Mouse (Mus musculus) fat pad, adult 2 months (tissue): ENCODE data around the gene Olfr1272.
"Not testable (repeated sequence)": the region's sequence is repeated elsewhere in the genome, so short reads cannot be mapped to it uniquely, and the experiment has no call there.

ENCODE experiments used
- DNase-seq: peaks from one replicate; pipeline ENCODE4 v3.0.0-alpha.2; 2011; ENCODE audit warnings: low read depth, low spot score; ENCODE audit errors: extremely low read depth

Gene Olfr1272

GRCm38 (mm10) chr2:90292741-90293140 lies at the start of gene Olfr1272:
TSS of gene Olfr1272 (minus strand) at chr2:90292841.
- no peak for DNase-seq

- not testable (repeated sequence) for DNase-seq
Measured at GRCm38 (mm10) chr2:90321900-90322299, 29.3 kb upstream of the Olfr1272 start, which contains the start of gene Gm13769. TSS of gene Gm13769 (plus strand) at chr2:90322200.

GRCm38 (mm10) chr2:90270932-90271331 lies 21.7 kb downstream of the Olfr1272 start, which contains the start of gene Olfr1271:
TSS of gene Olfr1271 (minus strand) at chr2:90271032.
- no peak for DNase-seq

- no peak for DNase-seq
Measured at GRCm38 (mm10) chr2:90257492-90257891, 35.1 kb downstream of the Olfr1272 start, which contains the start of gene Olfr142. TSS of gene Olfr142 (minus strand) at chr2:90257592.
